Mouse (Mus musculus) stomach, postnatal 0 days (tissue): ENCODE data around the gene Grid2ip.
"Not testable (repeated sequence)": the region's sequence is repeated elsewhere in the genome, so short reads cannot be mapped to it uniquely, and the experiment has no call there.

Experiments used
- CTCF ChIP-seq: IDR thresholded peaks from 2 replicates; pipeline ENCODE4 v1.5.1; 2016; ENCODE audit warnings: antibody characterized with exemption, low read depth, mild to moderate bottlenecking, moderate library complexity
- EP300 ChIP-seq: optimal IDR thresholded peaks from 2 replicates; pipeline ENCODE3; 2016; ENCODE audit warnings: antibody characterized with exemption

GRCm38 (mm10) chr5:143394966-143395365, 37.8 kb downstream of the Grid2ip start:
- not testable (repeated sequence) for TF ChIP-seq CTCF, EP300
